Mouse (Mus musculus): ENCODE results near the gene Frem3. TPM values are rescaled to one million over a fixed set of nuclear protein-coding genes. Genes with fewer than 3 reads are reported as not detected.

The Frem3 gene
- polyA plus RNA-seq, 1 experiment from 2014 or later = 0.27 TPM

DNA sequence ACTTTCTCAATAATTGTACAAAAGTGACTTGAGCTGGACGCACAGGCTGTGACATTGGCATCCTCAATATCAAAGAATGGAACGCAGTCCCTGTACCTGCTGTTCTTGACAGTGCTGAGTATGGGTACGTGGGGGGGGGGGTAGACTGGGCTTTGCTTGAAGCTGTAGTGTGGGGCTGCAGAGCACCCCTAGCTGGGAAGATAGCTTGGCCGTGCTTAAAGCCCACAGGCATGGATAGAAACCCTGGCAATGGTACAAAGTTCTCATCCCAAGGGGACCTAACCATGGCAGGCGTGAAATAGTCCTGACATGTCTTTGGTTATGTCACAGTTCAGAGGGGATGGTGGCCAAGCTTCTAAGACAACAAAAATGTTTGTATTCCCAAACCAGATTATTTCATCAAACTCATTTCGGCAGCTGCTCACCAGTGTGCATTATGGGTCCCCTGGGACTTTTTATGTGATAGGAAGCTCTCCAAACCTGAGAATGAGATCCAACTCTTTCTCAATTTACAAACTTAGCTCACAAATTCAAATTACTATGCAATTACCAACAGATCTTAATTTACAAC, 10.2 kb upstream of the Frem3 start:
- H3K9ac ChIP-seq (replicated peaks; ENCODE audit: low read depth, low read length) = no peak overlapping the region
- ATAC-seq (ENCODE audit: insufficient number of reproducible peaks, insufficient read depth, low FRiP score, low read depth) = no peak
- no peak overlapping the region for H3K27ac ChIP-seq (ENCODE audit: low read length)
- 82% methylated on average over 6 of the region's 6 CpGs for WGBS
- H3K9me3 ChIP-seq (ENCODE audit: control insufficient read depth, low read depth, low read length) = no peaks in the 10 kb centered on the region
- no peak overlapping the region for H3K4me3 ChIP-seq (ENCODE audit: low read depth, low read length)
- H3K36me3 ChIP-seq (ENCODE audit: control insufficient read depth, insufficient read depth, low read length) = no peaks in the 10 kb centered on the region
- H3K4me2 ChIP-seq (replicated peaks; ENCODE audit: low read depth, low read length) = no peak overlapping the region
- H3K27me3 ChIP-seq (ENCODE audit: control insufficient read depth, insufficient read depth, low read length) = no peaks in the 10 kb centered on the region
- H3K4me1 ChIP-seq (ENCODE audit: control insufficient read depth, insufficient read depth, low read length) = no peaks in the 10 kb centered on the region

DNA sequence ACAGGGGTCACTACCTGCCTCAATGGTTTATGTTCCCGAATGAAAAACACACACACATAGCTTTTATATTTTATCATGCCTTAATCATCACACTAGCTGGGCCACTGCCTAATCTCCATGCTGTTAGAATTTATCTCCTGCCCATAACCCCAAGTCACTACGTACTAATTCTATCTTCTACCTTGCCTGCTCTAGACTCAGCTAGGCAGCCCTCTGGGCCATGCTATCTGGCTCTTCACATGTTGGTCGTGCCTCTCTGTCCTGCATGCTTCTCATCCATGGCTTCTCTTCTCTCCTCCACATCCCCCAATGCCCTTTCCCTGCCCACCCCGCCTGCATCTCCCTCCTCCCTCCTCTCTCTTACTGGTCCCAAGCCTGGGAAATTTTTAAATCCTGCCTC, 9.0 kb upstream of the Frem3 start:
- no peak for ATAC-seq (ENCODE audit: insufficient number of reproducible peaks, insufficient read depth, low FRiP score, low read depth)
- Histone ChIP-seq H3K4me3 (ENCODE audit: low read depth, low read length) (no peak overlapping the region), H3K9me3 (ENCODE audit: control insufficient read depth, low read depth, low read length) (no peaks in the 10 kb centered on the region), H3K27me3 (ENCODE audit: control insufficient read depth, insufficient read depth, low read length) (no peaks in the 10 kb centered on the region), H3K9ac (replicated peaks; ENCODE audit: low read depth, low read length) (no peak overlapping the region), H3K27ac (ENCODE audit: low read length) (no peak overlapping the region), H3K4me1 (ENCODE audit: control insufficient read depth, insufficient read depth, low read length) (no peaks in the 10 kb centered on the region), H3K4me2 (replicated peaks; ENCODE audit: low read depth, low read length) (no peak overlapping the region), H3K36me3 (ENCODE audit: control insufficient read depth, insufficient read depth, low read length) (no peaks in the 10 kb centered on the region)
- WGBS = 70% methylated on average over 4 of the region's 4 CpGs

DNA sequence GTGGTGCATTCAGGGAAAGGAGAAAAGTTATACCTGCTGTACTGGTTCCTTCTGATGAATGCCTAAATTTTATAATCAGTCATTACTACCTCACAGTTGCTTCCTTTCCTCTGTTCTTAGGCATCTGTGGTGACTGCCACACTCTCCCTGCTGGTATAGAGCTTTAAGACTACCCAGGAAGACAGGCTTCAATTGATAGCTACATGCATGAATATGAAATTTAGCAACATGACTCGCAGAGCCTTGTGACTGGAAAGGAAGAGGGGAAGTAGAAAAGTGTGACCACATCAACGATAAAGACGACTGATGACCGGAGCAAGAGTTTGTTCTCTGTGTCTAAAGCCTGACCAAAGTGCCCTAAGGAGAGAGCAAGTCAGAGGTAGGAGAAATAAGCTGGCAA, 3.8 kb upstream of the Frem3 start:
- Histone ChIP-seq H3K27me3 (ENCODE audit: control insufficient read depth, insufficient read depth, low read length) (peaks cover 13% of the 10 kb centered on the region; the same call in 1 of the 2 replicates), H3K36me3 (ENCODE audit: control insufficient read depth, insufficient read depth, low read length) (no peaks in the 10 kb centered on the region), H3K4me3 (ENCODE audit: low read depth, low read length) (no peak overlapping the region), H3K27ac (ENCODE audit: low read length) (no peak overlapping the region), H3K9ac (replicated peaks; ENCODE audit: low read depth, low read length) (no peak overlapping the region), H3K9me3 (ENCODE audit: control insufficient read depth, low read depth, low read length) (no peaks in the 10 kb centered on the region), H3K4me1 (ENCODE audit: control insufficient read depth, insufficient read depth, low read length) (peaks cover 6% of the 10 kb centered on the region; the same call in 1 of the 2 replicates), H3K4me2 (replicated peaks; ENCODE audit: low read depth, low read length) (no peak overlapping the region)
- ATAC-seq (ENCODE audit: insufficient number of reproducible peaks, insufficient read depth, low FRiP score, low read depth) = no peak
- 83% methylated on average over 4 of the region's 4 CpGs for WGBS

DNA sequence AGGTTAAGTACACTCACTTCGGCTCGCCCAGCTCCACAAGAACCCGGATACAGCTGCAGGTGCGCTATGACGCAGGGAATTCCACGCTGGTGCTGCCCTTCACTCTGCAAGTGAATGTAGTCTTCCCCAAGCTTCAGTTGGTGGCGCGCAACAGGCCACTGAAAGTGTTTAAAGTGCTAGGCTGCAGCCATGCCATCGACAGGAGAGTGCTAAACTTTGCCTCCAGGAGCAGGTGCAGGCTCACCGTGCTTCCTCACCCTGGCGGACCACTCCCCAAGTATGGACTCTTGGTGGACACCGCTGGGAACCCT, 516 bp downstream of the Frem3 start:
- Histone ChIP-seq H3K9ac (replicated peaks; ENCODE audit: low read depth, low read length) (no peak overlapping the region), H3K4me1 (ENCODE audit: control insufficient read depth, insufficient read depth, low read length) (peaks cover 6% of the 10 kb centered on the region; the same call in 1 of the 2 replicates), H3K36me3 (ENCODE audit: control insufficient read depth, insufficient read depth, low read length) (no peaks in the 10 kb centered on the region), H3K4me2 (replicated peaks; ENCODE audit: low read depth, low read length) (peak overlapping the region; percentile 29), H3K9me3 (ENCODE audit: control insufficient read depth, low read depth, low read length) (no peaks in the 10 kb centered on the region), H3K4me3 (ENCODE audit: low read depth, low read length) (0 out of 2 replicates have a peak overlapping the region, but pooled peaks have one; percentile 4), H3K27me3 (ENCODE audit: control insufficient read depth, insufficient read depth, low read length) (peaks cover 14% of the 10 kb centered on the region; the same call in 1 of the 2 replicates), H3K27ac (ENCODE audit: low read length) (no peak overlapping the region)
- 0 out of 2 replicates have a peak, but pooled peaks have one; percentile 6 for ATAC-seq (ENCODE audit: insufficient number of reproducible peaks, insufficient read depth, low FRiP score, low read depth)
- WGBS = 4% methylated on average over 12 of the region's 12 CpGs

DNA sequence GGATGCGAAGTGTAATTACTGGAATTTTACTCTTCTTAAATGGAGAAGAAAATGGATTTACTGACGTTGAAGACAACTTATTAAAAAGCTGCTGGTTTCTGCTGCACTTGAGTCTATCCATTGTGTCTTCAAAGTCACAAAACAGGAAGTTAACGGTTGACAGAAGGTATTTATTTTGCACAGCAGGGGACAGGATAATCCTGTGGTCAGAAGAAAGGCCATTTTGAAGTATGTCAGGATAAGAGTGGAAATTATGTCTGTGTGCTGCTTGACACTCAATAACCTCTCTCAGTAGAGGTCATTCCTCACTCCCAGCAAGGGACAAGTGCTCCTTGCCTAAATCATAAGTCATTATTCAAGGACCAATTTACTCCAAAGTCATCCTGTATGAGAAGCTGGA, 8.9 kb downstream of the Frem3 start:
- no peak overlapping the region for H3K4me3 ChIP-seq (ENCODE audit: low read depth, low read length)
- H3K27me3 ChIP-seq (ENCODE audit: control insufficient read depth, insufficient read depth, low read length) = no peaks in the 10 kb centered on the region
- ATAC-seq (ENCODE audit: insufficient number of reproducible peaks, insufficient read depth, low FRiP score, low read depth) = no peak
- 55% methylated on average over 3 of the region's 3 CpGs for WGBS
- no peaks in the 10 kb centered on the region for H3K36me3 ChIP-seq (ENCODE audit: control insufficient read depth, insufficient read depth, low read length)
- H3K4me1 ChIP-seq (ENCODE audit: control insufficient read depth, insufficient read depth, low read length) = no peaks in the 10 kb centered on the region
- no peaks in the 10 kb centered on the region for H3K9me3 ChIP-seq (ENCODE audit: control insufficient read depth, low read depth, low read length)
- H3K4me2 ChIP-seq (replicated peaks; ENCODE audit: low read depth, low read length) = no peak overlapping the region
- no peak overlapping the region for H3K27ac ChIP-seq (ENCODE audit: low read length)
- H3K9ac ChIP-seq (replicated peaks; ENCODE audit: low read depth, low read length) = no peak overlapping the region

DNA sequence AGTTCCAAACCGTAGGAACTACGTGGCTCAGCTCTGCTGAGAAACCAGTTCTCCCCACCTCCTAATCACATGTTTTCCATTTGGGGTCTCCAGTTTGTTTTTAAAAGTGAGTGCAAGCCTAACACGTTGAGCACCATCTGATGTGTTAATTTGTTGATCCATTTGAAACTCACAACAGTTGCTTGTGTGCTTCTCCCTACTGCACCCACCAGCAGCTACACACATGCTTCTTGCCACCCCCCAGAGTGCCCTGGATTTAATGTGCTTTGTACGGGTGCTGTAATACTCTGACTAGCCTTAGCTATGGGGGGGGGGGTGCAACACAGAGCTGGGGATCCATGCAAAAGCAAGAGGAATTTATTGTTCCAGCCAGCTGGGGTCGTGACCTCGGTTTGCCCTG, 36.5 kb downstream of the Frem3 start:
- Histone ChIP-seq H3K36me3 (ENCODE audit: control insufficient read depth, insufficient read depth, low read length) (no peaks in the 10 kb centered on the region), H3K27me3 (ENCODE audit: control insufficient read depth, insufficient read depth, low read length) (no peaks in the 10 kb centered on the region), H3K4me2 (replicated peaks; ENCODE audit: low read depth, low read length) (no peak overlapping the region), H3K27ac (ENCODE audit: low read length) (no peak overlapping the region), H3K9ac (replicated peaks; ENCODE audit: low read depth, low read length) (no peak overlapping the region), H3K4me1 (ENCODE audit: control insufficient read depth, insufficient read depth, low read length) (no peaks in the 10 kb centered on the region), H3K4me3 (ENCODE audit: low read depth, low read length) (no peak overlapping the region), H3K9me3 (ENCODE audit: control insufficient read depth, low read depth, low read length) (no peaks in the 10 kb centered on the region)
- WGBS = 63% methylated on average over 6 of the region's 6 CpGs
- no peak for ATAC-seq (ENCODE audit: insufficient number of reproducible peaks, insufficient read depth, low FRiP score, low read depth)

DNA sequence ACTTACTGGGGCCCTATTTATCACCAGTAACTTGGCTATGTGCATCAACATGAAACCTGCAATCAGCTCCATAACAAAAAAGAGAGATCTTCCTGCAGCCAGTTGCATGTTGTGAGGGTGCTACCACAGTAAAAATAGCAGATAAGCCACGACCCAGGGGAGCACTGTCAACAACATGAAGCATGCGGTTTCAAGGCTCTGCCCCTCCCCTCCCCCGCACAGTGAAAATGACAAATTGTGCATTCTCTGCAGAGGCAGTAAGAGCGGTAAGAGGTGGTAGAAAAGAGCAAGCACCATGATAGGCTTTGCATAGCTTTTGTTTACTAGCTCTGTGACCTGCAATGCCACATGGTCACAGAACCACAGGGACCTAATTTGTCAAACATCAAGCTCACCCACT, 46.8 kb downstream of the Frem3 start:
- H3K4me2 ChIP-seq (replicated peaks; ENCODE audit: low read depth, low read length) = no peak overlapping the region
- no peaks in the 10 kb centered on the region for H3K27me3 ChIP-seq (ENCODE audit: control insufficient read depth, insufficient read depth, low read length)
- WGBS = 14% methylated on average over 4 of the region's 4 CpGs
- H3K4me1 ChIP-seq (ENCODE audit: control insufficient read depth, insufficient read depth, low read length) = no peaks in the 10 kb centered on the region
- no peak overlapping the region for H3K9ac ChIP-seq (replicated peaks; ENCODE audit: low read depth, low read length)
- no peak overlapping the region for H3K4me3 ChIP-seq (ENCODE audit: low read depth, low read length)
- no peak overlapping the region for H3K27ac ChIP-seq (ENCODE audit: low read length)
- no peak for ATAC-seq (ENCODE audit: insufficient number of reproducible peaks, insufficient read depth, low FRiP score, low read depth)
- no peaks in the 10 kb centered on the region for H3K36me3 ChIP-seq (ENCODE audit: control insufficient read depth, insufficient read depth, low read length)
- H3K9me3 ChIP-seq (ENCODE audit: control insufficient read depth, low read depth, low read length) = no peaks in the 10 kb centered on the region

DNA sequence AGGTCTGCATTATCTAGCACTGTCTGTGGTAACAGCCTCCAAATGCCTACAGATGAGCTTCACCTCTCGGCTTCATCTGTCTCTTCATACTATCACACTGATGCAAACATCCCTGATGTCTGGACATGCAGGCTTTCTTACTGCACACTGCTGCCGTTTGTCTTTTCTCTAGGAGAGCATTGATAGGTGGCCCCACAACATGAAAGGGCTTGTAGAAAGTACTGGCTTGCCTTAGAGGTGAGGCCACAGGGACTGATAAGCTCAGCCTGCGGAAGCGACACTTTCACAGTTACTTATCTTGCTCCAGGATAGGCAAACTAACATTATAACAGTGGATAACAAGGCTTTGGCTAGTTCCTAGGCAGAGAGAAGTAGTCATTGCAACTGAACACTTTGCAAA, 50.2 kb downstream of the Frem3 start:
- Histone ChIP-seq H3K4me1 (ENCODE audit: control insufficient read depth, insufficient read depth, low read length) (no peaks in the 10 kb centered on the region), H3K4me3 (ENCODE audit: low read depth, low read length) (no peak overlapping the region), H3K36me3 (ENCODE audit: control insufficient read depth, insufficient read depth, low read length) (no peaks in the 10 kb centered on the region), H3K9ac (replicated peaks; ENCODE audit: low read depth, low read length) (no peak overlapping the region), H3K27me3 (ENCODE audit: control insufficient read depth, insufficient read depth, low read length) (no peaks in the 10 kb centered on the region), H3K4me2 (replicated peaks; ENCODE audit: low read depth, low read length) (no peak overlapping the region), H3K27ac (ENCODE audit: low read length) (no peak overlapping the region), H3K9me3 (ENCODE audit: control insufficient read depth, low read depth, low read length) (no peaks in the 10 kb centered on the region)
- WGBS = 32% methylated on average over 4 of the region's 4 CpGs
- ATAC-seq (ENCODE audit: insufficient number of reproducible peaks, insufficient read depth, low FRiP score, low read depth) = no peak

DNA sequence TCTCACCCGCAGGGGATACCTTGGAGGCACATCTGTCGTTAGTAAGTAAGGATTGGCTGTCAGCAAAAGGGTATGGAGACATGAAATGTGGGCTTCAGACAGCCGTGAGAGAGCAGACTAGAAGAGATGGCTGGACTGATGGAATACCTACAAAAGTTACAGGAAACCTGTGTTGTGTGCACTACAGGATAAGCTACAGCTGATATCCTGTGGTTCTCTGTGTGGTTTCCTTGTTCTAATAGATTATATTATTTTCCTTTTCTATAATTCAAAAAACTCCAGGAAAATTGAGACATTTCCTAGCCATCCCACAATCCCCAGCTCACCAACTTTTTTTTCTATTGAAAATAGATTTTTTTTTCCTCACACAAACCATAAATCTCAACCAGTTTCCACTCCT, 52.6 kb downstream of the Frem3 start:
- Histone ChIP-seq H3K4me3 (ENCODE audit: low read depth, low read length) (no peak overlapping the region), H3K9me3 (ENCODE audit: control insufficient read depth, low read depth, low read length) (no peaks in the 10 kb centered on the region), H3K4me1 (ENCODE audit: control insufficient read depth, insufficient read depth, low read length) (no peaks in the 10 kb centered on the region), H3K27ac (ENCODE audit: low read length) (no peak overlapping the region), H3K27me3 (ENCODE audit: control insufficient read depth, insufficient read depth, low read length) (no peaks in the 10 kb centered on the region), H3K36me3 (ENCODE audit: control insufficient read depth, insufficient read depth, low read length) (no peaks in the 10 kb centered on the region), H3K9ac (replicated peaks; ENCODE audit: low read depth, low read length) (no peak overlapping the region), H3K4me2 (replicated peaks; ENCODE audit: low read depth, low read length) (no peak overlapping the region)
- WGBS = 77% methylated on average over 3 of the region's 3 CpGs
- ATAC-seq (ENCODE audit: insufficient number of reproducible peaks, insufficient read depth, low FRiP score, low read depth) = no peak
